Mouse (Mus musculus): Measurements from ENCODE around the gene Stmnd1. TPM values are rescaled to one million over a fixed set of nuclear protein-coding genes. Genes with fewer than 3 reads are reported as not detected.
"Not testable (repeated sequence)": the region's sequence is repeated elsewhere in the genome, so short reads cannot be mapped to it uniquely, and the experiment has no call there.

Gene Stmnd1
- polyA plus RNA-seq (2012; rRNA removed): not detected in 2 replicates

GRCm38 (mm10) chr13:46273453-46274110, at the start of gene Stmnd1:
TSS of gene Stmnd1 (plus strand) at chr13:46273721.
- Histone ChIP-seq H3K4me3 (ENCODE audit: extremely low read depth, insufficient read depth, insufficient read length) (no peak within 1 kb of the TSS), H3K36me3 (ENCODE audit: control insufficient read depth, insufficient read depth, low read length) (no peaks in the 10 kb centered on the region), H3K27me3 (ENCODE audit: control insufficient read depth, insufficient read depth, low read length) (no peaks in the 10 kb centered on the region; the same call in 1 of the 2 replicates), H3K4me1 (ENCODE audit: control insufficient read depth, insufficient read depth, insufficient read length) (0 out of 2 replicates have a peak, but pooled peaks cover 2% of the 10 kb centered on the region), H3K27ac (ENCODE audit: insufficient read depth, low read length) (no peak within 1 kb of the TSS)
- WGBS: 65% methylated on average over 8 of the region's 8 CpGs
- TF ChIP-seq POLR2A (IDR thresholded peaks at IDR 0.05; ENCODE audit: low read depth, low read length): no peak
- no peak for TF ChIP-seq CTCF (IDR thresholded peaks at IDR 0.05; ENCODE audit: extremely low read depth, insufficient read depth, insufficient read length, insufficient replicate concordance)
- DNase-seq (ENCODE audit: low read depth in 1 of 2, low spot score in 2 of 2): no peak

- no peak for TF ChIP-seq POLR2A (IDR thresholded peaks at IDR 0.05; ENCODE audit: low read depth, low read length)
- TF ChIP-seq CTCF (IDR thresholded peaks at IDR 0.05; ENCODE audit: extremely low read depth, insufficient read depth, insufficient read length, insufficient replicate concordance): no peak
- WGBS: 80% methylated on average over 2 of the region's 2 CpGs
These were observed 46.6 kb upstream of the Stmnd1 start for GRCm38 (mm10) chr13:46226956-46227355.

DNA sequence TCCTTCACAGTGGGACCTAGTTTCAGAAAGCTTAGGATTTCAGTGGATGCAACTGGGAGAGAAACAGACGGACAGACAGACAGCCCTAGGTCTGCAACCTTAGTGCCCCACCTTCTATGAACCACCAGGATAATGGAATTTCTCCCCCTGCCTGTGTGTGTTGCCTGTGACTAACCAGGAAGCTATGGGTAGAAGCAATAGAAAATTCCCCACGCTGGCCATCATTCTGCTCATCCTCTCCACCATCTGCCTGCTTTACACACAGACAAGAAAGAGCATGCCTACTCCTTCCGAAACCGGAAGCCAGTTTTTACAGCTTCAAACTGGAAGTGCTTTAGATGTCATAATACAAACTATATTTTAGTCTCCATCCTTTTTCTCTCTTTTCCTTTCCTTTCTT, 46.0 kb upstream of the Stmnd1 start:
- no peaks in the 10 kb centered on the region for H3K4me1 ChIP-seq (ENCODE audit: control insufficient read depth, insufficient read depth, insufficient read length)
- TF ChIP-seq CTCF (IDR thresholded peaks at IDR 0.05; ENCODE audit: extremely low read depth, insufficient read depth, insufficient read length, insufficient replicate concordance): no peak
- TF ChIP-seq POLR2A (IDR thresholded peaks at IDR 0.05; ENCODE audit: low read depth, low read length): no peak
- no peak for DNase-seq (ENCODE audit: low read depth in 1 of 2, low spot score in 2 of 2)

More at GRCm38 (mm10) chr13:46226956-46227355, 46.6 kb upstream of the Stmnd1 start:
- H3K4me3 ChIP-seq (ENCODE audit: extremely low read depth, insufficient read depth, insufficient read length): no peak overlapping the region
- no peaks in the 10 kb centered on the region for H3K36me3 ChIP-seq (ENCODE audit: control insufficient read depth, insufficient read depth, low read length)
- H3K4me1 ChIP-seq (ENCODE audit: control insufficient read depth, insufficient read depth, insufficient read length): no peaks in the 10 kb centered on the region
- H3K27me3 ChIP-seq (ENCODE audit: control insufficient read depth, insufficient read depth, low read length): no peaks in the 10 kb centered on the region
- no peak for DNase-seq (ENCODE audit: low read depth in 1 of 2, low spot score in 2 of 2)
- no peak overlapping the region for H3K27ac ChIP-seq (ENCODE audit: insufficient read depth, low read length)

DNA sequence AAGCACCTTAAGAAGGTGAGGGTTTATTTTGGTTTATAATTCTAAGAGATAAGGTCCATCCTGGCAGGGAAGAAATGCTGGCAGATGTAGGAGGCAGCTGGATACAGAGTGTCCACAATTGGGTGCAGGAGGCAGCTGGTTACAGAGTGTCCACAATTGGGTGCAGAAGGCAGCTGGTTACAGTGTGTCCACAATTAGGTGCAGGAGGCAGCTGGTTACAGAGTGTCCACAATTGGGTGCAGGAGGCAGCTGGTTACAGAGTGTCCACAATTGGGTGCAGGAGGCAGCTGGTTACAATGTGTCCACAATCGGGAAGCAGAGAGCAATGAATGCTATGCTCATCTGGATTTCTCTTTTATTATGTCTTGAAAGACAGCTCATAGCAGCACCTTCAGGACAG, 44.8 kb upstream of the Stmnd1 start:
- WGBS: 85% methylated on average over 1 of the region's 1 CpGs
- H3K27ac ChIP-seq (ENCODE audit: insufficient read depth, low read length); H3K27me3 ChIP-seq (ENCODE audit: control insufficient read depth, insufficient read depth, low read length); H3K4me1 ChIP-seq (ENCODE audit: control insufficient read depth, insufficient read depth, insufficient read length); H3K4me3 ChIP-seq (ENCODE audit: extremely low read depth, insufficient read depth, insufficient read length); DNase-seq (ENCODE audit: low read depth in 1 of 2, low spot score in 2 of 2); H3K36me3 ChIP-seq (ENCODE audit: control insufficient read depth, insufficient read depth, low read length): not testable (repeated sequence)

More for the DNA sequence above, 46.0 kb upstream of the Stmnd1 start:
- H3K4me3 ChIP-seq (ENCODE audit: extremely low read depth, insufficient read depth, insufficient read length): no peak overlapping the region
- no peaks in the 10 kb centered on the region for H3K36me3 ChIP-seq (ENCODE audit: control insufficient read depth, insufficient read depth, low read length)
- H3K27me3 ChIP-seq (ENCODE audit: control insufficient read depth, insufficient read depth, low read length): no peaks in the 10 kb centered on the region
- H3K27ac ChIP-seq (ENCODE audit: insufficient read depth, low read length): no peak overlapping the region
- 89% methylated on average over 4 of the region's 4 CpGs for WGBS

- DNase-seq (ENCODE audit: low read depth in 1 of 2, low spot score in 2 of 2): no peak
- no peak overlapping the region for H3K4me3 ChIP-seq (ENCODE audit: extremely low read depth, insufficient read depth, insufficient read length)
- no peak overlapping the region for H3K27ac ChIP-seq (ENCODE audit: insufficient read depth, low read length)
- no peaks in the 10 kb centered on the region for H3K4me1 ChIP-seq (ENCODE audit: control insufficient read depth, insufficient read depth, insufficient read length)
- H3K27me3 ChIP-seq (ENCODE audit: control insufficient read depth, insufficient read depth, low read length): no peaks in the 10 kb centered on the region
- 78% methylated on average over 5 of the region's 5 CpGs for WGBS
- no peaks in the 10 kb centered on the region for H3K36me3 ChIP-seq (ENCODE audit: control insufficient read depth, insufficient read depth, low read length)
- TF ChIP-seq POLR2A (IDR thresholded peaks at IDR 0.05; ENCODE audit: low read depth, low read length) (no peak), CTCF (IDR thresholded peaks at IDR 0.05; ENCODE audit: extremely low read depth, insufficient read depth, insufficient read length, insufficient replicate concordance) (no peak)
These were observed 41.9 kb upstream of the Stmnd1 start for GRCm38 (mm10) chr13:46231514-46232085.

DNA sequence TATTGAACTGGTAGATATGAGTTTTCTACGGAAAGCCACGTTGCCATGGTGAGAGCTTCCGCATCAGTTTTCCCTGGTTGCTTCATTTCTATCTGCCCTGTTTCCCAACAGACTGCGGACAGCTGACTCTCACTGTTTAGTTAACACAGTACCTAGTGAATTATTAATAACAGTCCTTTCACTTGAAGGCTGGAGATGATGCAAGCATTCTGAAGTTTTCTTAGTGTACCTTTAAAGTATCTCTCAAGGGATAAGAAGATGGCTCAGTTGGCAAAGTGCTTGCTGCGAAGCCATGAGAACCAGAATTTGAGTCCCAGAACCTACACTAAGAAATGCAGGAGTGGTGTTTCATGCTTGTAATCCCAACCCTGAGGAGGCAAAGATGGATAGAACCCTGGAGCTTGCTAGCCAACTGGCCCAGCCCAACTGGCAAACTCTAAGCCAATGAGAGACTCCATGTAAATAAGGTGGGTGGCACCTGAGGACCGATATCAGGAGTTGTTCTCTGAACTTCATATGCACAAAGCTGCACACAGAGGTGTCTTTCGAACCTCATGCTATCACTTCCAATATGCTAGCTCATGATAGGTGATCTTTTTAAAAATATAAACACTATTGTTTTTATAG, 35.7 kb upstream of the Stmnd1 start:
- 84% methylated on average over 7 of the region's 7 CpGs for WGBS
- H3K27ac ChIP-seq (ENCODE audit: insufficient read depth, low read length): no peak overlapping the region
- no peak for DNase-seq (ENCODE audit: low read depth in 1 of 2, low spot score in 2 of 2)
- no peaks in the 10 kb centered on the region for H3K4me1 ChIP-seq (ENCODE audit: control insufficient read depth, insufficient read depth, insufficient read length)
- no peaks in the 10 kb centered on the region for H3K27me3 ChIP-seq (ENCODE audit: control insufficient read depth, insufficient read depth, low read length)
- H3K36me3 ChIP-seq (ENCODE audit: control insufficient read depth, insufficient read depth, low read length): no peaks in the 10 kb centered on the region
- TF ChIP-seq POLR2A (IDR thresholded peaks at IDR 0.05; ENCODE audit: low read depth, low read length) (no peak), CTCF (IDR thresholded peaks at IDR 0.05; ENCODE audit: extremely low read depth, insufficient read depth, insufficient read length, insufficient replicate concordance) (no peak)
- no peak overlapping the region for H3K4me3 ChIP-seq (ENCODE audit: extremely low read depth, insufficient read depth, insufficient read length)

- WGBS: 83% methylated on average over 7 of the region's 7 CpGs
- H3K4me3 ChIP-seq (ENCODE audit: extremely low read depth, insufficient read depth, insufficient read length): no peak overlapping the region
- no peaks in the 10 kb centered on the region for H3K27me3 ChIP-seq (ENCODE audit: control insufficient read depth, insufficient read depth, low read length)
- TF ChIP-seq CTCF (IDR thresholded peaks at IDR 0.05; ENCODE audit: extremely low read depth, insufficient read depth, insufficient read length, insufficient replicate concordance): no peak
- no peak for TF ChIP-seq POLR2A (IDR thresholded peaks at IDR 0.05; ENCODE audit: low read depth, low read length)
- H3K4me1 ChIP-seq (ENCODE audit: control insufficient read depth, insufficient read depth, insufficient read length): no peaks in the 10 kb centered on the region
- H3K36me3 ChIP-seq (ENCODE audit: control insufficient read depth, insufficient read depth, low read length): no peaks in the 10 kb centered on the region
- no peak overlapping the region for H3K27ac ChIP-seq (ENCODE audit: insufficient read depth, low read length)
- no peak for DNase-seq (ENCODE audit: low read depth in 1 of 2, low spot score in 2 of 2)
These were observed 34.7 kb upstream of the Stmnd1 start for GRCm38 (mm10) chr13:46238796-46239195.
